Mouse (Mus musculus) retina, adult 2 months (tissue): ENCODE measurements at regions not wholly inside any gene's neighbourhood (a gene's known extent, or its start where the extent isn't known, plus 50 kb on each side); places are given as distances from the start of the nearest gene placed in this dataset.

Experiments
- DNase-seq: peaks from one replicate; pipeline ENCODE4 v3.0.0-alpha.2; 2012; ENCODE audit warnings: low read depth, low spot score

GRCm38 (mm10) chr6:82860485-82860884 is 79.1 kb downstream of the Sema4f start:
- no peak for DNase-seq

GRCm38 (mm10) chr6:82856218-82856617 is 82.0 kb upstream of the Hk2 start:
- no peak for DNase-seq

- DNase-seq, result no peak
These were observed 81.1 kb upstream of the Hk2 start for GRCm38 (mm10) chr6:82855401-82855800.

GRCm38 (mm10) chr6:82854780-82855179 is 80.5 kb upstream of the Hk2 start:
- no peak for DNase-seq

- DNase-seq, result no peak
These were observed 80.1 kb upstream of the Hk2 start for GRCm38 (mm10) chr6:82854338-82854737.

- DNase-seq, result no peak
These were observed 78.8 kb upstream of the Hk2 start for GRCm38 (mm10) chr6:82853076-82853475.

DNA sequence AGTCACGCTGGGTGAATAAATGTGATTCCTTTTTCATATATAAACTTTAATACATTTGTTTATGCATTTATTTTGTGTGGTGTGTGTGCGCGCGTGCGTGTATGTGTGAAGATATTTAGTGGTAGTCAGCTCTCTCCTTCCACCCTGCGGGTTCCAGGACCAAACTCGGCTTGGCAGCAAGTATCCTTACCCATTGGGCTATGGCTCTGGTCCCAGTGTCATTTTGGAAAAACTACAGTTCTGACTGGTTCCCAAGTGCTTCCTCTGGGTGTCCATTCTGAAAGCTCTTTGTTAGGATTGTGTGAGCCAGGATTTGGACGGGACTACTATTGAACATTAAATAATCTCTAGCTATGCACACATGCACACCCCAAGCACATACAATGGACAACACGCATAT is 76.3 kb upstream of the Hk2 start:
- DNase-seq, result no peak

- DNase-seq, result no peak
These were observed 73.3 kb upstream of the Hk2 start for GRCm38 (mm10) chr6:82847598-82847997.

DNA sequence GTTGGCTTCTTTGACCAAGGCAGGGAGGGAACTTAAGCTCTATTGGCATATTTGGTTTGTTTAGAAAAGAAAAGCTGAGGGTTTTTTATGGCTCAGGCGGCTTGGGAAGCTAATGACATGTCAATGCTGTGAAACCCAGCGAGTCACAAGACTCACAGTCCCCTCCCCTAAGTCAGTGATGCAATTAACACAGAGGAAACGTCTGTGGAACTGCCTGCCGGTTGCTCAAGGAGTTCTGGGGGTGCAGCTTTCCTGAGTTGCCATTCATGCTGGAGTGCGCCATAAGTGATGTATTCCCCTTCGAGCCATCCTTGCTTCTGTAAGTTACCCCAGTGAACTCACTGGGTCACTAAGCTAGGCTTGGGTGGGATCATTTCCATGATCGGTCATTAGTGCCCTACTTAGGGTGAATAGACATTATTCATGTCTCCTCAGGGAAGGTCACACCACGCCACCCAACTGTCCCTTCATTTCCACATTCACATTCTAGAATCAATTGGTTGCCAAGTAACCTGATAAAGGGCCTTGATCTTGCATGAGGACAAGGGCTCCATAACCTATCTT is 72.4 kb upstream of the Hk2 start:
- no peak for DNase-seq

- peak; percentile 44 for DNase-seq
These were observed 70.2 kb upstream of the Hk2 start for GRCm38 (mm10) chr6:82844432-82844831.

GRCm38 (mm10) chr6:82843881-82844280 is 69.6 kb upstream of the Hk2 start:
- DNase-seq, result no peak

- DNase-seq, result peak; percentile 88
These were observed 63.0 kb upstream of the Hk2 start for GRCm38 (mm10) chr6:82837246-82837645.

DNA sequence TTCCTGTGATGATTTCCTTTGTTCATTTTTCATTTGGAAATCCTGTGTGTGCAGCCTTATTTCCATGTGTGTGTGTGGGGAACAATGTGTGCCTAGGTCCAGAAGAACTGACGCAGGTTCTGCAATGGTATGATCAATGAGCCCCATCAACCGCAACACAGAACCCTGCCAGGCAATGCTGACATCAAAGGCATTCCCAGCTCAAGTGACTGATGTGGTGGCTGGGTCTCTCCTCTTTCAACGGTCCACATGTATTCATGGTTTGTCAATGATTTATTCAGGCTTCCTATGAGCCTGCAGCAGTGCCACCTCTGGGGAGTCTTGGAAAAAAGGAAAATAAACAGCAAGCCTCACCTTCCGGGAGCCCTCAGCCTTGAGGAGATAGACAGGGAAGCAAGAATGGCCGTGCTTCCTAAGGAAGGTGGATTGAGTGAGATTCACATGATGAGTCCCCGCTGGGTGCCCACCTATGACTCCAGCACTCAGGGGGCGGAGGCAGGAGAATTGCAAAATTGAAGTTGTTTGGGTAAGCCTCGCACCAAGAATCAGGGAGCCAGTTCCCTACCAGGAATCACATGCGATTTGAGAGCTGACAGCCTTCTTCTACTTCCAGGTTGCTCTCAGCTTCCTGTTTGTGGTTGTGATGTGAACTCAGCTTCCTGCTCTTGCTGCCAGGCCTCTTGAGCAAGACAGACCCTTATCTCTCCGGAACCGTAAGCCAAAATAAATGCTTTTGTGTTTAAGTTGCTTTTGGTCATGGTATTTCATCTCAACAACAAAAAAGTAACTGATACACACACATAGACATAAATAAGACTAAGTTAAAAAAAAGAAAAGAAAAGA is 61.2 kb upstream of the Hk2 start:
- no peak for DNase-seq

- DNase-seq, result no peak
These were observed 59.6 kb upstream of the Hk2 start for GRCm38 (mm10) chr6:82833867-82834266.

GRCm38 (mm10) chr6:82831211-82831610 is 57.0 kb upstream of the Hk2 start:
- no peak for DNase-seq

DNA sequence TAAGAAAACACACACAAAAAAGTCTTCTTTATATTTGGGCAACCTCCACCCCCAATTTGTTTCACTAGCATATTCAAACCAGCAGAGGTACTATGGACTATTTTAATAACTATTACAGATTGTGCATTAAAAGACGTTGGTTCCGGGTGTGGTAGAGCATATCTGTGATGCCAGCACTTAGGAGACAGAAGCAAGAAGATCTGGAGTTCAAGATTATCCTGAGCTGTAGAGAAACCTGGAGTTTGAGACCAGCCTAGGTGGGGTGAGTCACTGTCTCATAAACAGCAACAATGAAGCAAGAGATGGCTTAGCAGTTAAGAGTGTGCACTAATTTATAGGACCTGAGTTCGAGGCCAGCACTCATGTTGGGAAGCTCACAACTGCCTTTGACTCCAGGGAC is 50.4 kb upstream of the Hk2 start:
- no peak for DNase-seq

DNA sequence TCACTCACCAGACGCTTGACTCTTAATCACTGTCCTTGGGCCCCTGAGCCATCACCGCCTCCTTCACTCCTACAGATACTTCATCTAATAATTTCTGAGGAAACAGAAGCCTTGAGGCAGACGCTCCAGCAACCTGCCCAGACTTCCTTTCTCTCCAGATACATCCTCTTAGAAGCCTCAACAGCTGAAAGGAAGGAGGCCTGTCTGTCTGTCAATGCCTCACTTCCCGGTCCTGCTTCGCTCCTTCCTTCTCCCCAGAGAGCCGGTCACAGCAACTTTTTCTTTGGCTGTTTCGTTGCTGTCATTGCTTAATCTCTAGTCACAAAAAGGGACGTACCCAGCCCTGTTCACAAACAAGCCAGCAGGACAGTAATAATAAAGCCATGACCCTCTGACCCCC is 50.0 kb upstream of the Hk2 start:
- DNase-seq, result no peak
